Mouse (Mus musculus) ES-Bruce4 (cell line): ENCODE data around the gene Slc7a12. TPM values are rescaled to one million over a fixed set of nuclear protein-coding genes. Genes with fewer than 3 reads are reported as not detected.
A peak's percentile ranks its signal among the peaks of the same experiment; 100 is the strongest.

Experiments
- H3K27ac ChIP-seq: 2 replicates; pipeline ENCODE4 v1.5.1; 2012; ENCODE audit warnings: low read length, inconsistent platforms; ENCODE audit not compliant: insufficient read depth
- H3K27me3 ChIP-seq: 2 replicates; pipeline ENCODE4 v1.6.1; 2012; ENCODE audit warnings: mild to moderate bottlenecking, low read length, inconsistent platforms; ENCODE audit not compliant: control insufficient read depth, poor library complexity, insufficient read depth, severe bottlenecking
- H3K36me3 ChIP-seq: 2 replicates; pipeline ENCODE4 v1.6.1; 2012; ENCODE audit warnings: inconsistent platforms, mild to moderate bottlenecking, low read length, moderate library complexity; ENCODE audit not compliant: control insufficient read depth, poor library complexity, insufficient read depth, severe bottlenecking
- H3K4me1 ChIP-seq: one replicate; pipeline ENCODE4 v1.8.1; 2011; ENCODE audit warnings: low read length; ENCODE audit not compliant: control insufficient read depth, insufficient read depth
- H3K4me3 ChIP-seq: 2 replicates; pipeline ENCODE4 v1.5.1; 2011; ENCODE audit warnings: low read depth, mild to moderate bottlenecking, low read length
- H3K9ac ChIP-seq: 2 replicates; pipeline ENCODE4 v1.6.1; 2012; ENCODE audit warnings: low read depth, mild to moderate bottlenecking, inconsistent platforms; ENCODE audit not compliant: poor library complexity, severe bottlenecking
- H3K9me3 ChIP-seq: replicated peaks from 2 replicates; pipeline ENCODE4 v1.6.1; 2012; ENCODE audit warnings: mild to moderate bottlenecking, low read length, inconsistent platforms; ENCODE audit not compliant: control insufficient read depth, poor library complexity, insufficient read depth, severe bottlenecking
- CTCF ChIP-seq: IDR thresholded peaks from one replicate; pipeline ENCODE4 v1.8.1; 2011; ENCODE audit warnings: low read depth, low read length
- EP300 ChIP-seq: IDR thresholded peaks from 2 replicates; pipeline ENCODE4 v1.6.1; 2011; ENCODE audit warnings: low read depth, low read length; ENCODE audit not compliant: insufficient read depth
- POLR2A ChIP-seq: IDR thresholded peaks from one replicate; pipeline ENCODE4 v1.8.1; 2011; ENCODE audit warnings: low read length; ENCODE audit not compliant: insufficient read depth
- polyA plus RNA-seq: library from polyadenylated mRNA; stranded (reverse); fragments of >200 nt; gene quantifications from 2 replicates; pipeline ENCODE4 v1.2.4, GENCODE M21; 2011; ENCODE audit warnings: low read depth; ENCODE audit not compliant: missing spikeins, insufficient read depth, insufficient read length

The Slc7a12 gene
- polyA plus RNA-seq = not detected in 2 replicates

GRCm38 (mm10) chr3:14480397-14480796, at the start of gene Slc7a12:
Gene Slc7a12, plus strand, starts transcription at chr3:14480697.
- Histone ChIP-seq H3K4me3 (no peak within 1 kb of the TSS), H3K9me3 (no peaks in the 10 kb centered on the region), H3K9ac (no peak within 1 kb of the TSS), H3K27me3 (no peaks in the 10 kb centered on the region), H3K4me1 (no peaks in the 10 kb centered on the region), H3K27ac (no peak within 1 kb of the TSS), H3K36me3 (no peaks in the 10 kb centered on the region)
- no peak for TF ChIP-seq CTCF
- TF ChIP-seq EP300 = no peak
- TF ChIP-seq POLR2A = no peak

- no peak overlapping the region for H3K9ac ChIP-seq
- TF ChIP-seq CTCF (no peak), POLR2A (no peak), EP300 (no peak)
Observed at GRCm38 (mm10) chr3:14432381-14432780, 48.1 kb upstream of the Slc7a12 start.

GRCm38 (mm10) chr3:14446015-14446414, 34.5 kb upstream of the Slc7a12 start:
- H3K36me3 ChIP-seq = no peaks in the 10 kb centered on the region
- H3K27me3 ChIP-seq = no peaks in the 10 kb centered on the region
- no peaks in the 10 kb centered on the region; the same call in 1 of the 2 replicates for H3K9me3 ChIP-seq
- no peak overlapping the region for H3K4me3 ChIP-seq
- TF ChIP-seq CTCF (no peak), EP300 (peak; percentile 82), POLR2A (no peak)
- H3K4me1 ChIP-seq = no peaks in the 10 kb centered on the region
- no peak overlapping the region for H3K9ac ChIP-seq
- H3K27ac ChIP-seq = peak overlapping the region; percentile 19

More at GRCm38 (mm10) chr3:14432381-14432780, 48.1 kb upstream of the Slc7a12 start:
- H3K27me3 ChIP-seq = no peaks in the 10 kb centered on the region
- H3K4me1 ChIP-seq = no peaks in the 10 kb centered on the region
- H3K36me3 ChIP-seq = no peaks in the 10 kb centered on the region; the same call in 1 of the 2 replicates
- H3K9me3 ChIP-seq = peaks cover 12% of the 10 kb centered on the region
- no peak overlapping the region for H3K4me3 ChIP-seq
- H3K27ac ChIP-seq = no peak overlapping the region

- H3K27ac ChIP-seq = peak overlapping the region; percentile 97
- no peaks in the 10 kb centered on the region for H3K27me3 ChIP-seq
- H3K4me3 ChIP-seq = no peak overlapping the region
- no peaks in the 10 kb centered on the region for H3K9me3 ChIP-seq
- TF ChIP-seq POLR2A (no peak), EP300 (peak; percentile 47; the same call in 1 of the 2 replicates)
- no peak overlapping the region for H3K9ac ChIP-seq
- H3K36me3 ChIP-seq = no peaks in the 10 kb centered on the region
- H3K4me1 ChIP-seq = no peaks in the 10 kb centered on the region
Observed at GRCm38 (mm10) chr3:14446691-14447090, 33.8 kb upstream of the Slc7a12 start.

Other genes starting within 250 kb of the Slc7a12 start
- gene 1810022K09Rik, start 130.6 kb downstream of the Slc7a12 start, polyA plus RNA-seq = 648 and 754 TPM in 2 replicates
- 16.0 and 16.4 TPM in 2 replicates for gene Car13, start 161.0 kb downstream of the Slc7a12 start, polyA plus RNA-seq